Mouse (Mus musculus) MEL (cell line): ENCODE data around the gene Chrne. TPM values are rescaled to one million over a fixed set of nuclear protein-coding genes. Genes with fewer than 3 reads are reported as not detected.
A peak's percentile ranks its signal among the peaks of the same experiment; 100 is the strongest.

Experiments used
- DNase-seq: peaks from one replicate; pipeline ENCODE4 v3.0.0; 2011; ENCODE audit warnings: low read depth, low spot score
- H3K27ac ChIP-seq: 2 replicates; pipeline ENCODE4 v1.5.1; 2012; ENCODE audit warnings: low read depth, mild to moderate bottlenecking, control low read depth, low read length, moderate library complexity; ENCODE audit not compliant: control insufficient read depth
- H3K27me3 ChIP-seq, 2 experiments: fragments of 150-350 bp in 1 of 2; sonication (generic) in 1 of 2; 2 replicates each; pipeline ENCODE4 v1.6.1; 2012; ENCODE audit warnings: low read length in 2 of 2, mild to moderate bottlenecking in 2 of 2, improper control_type of control experiment in 1 of 2, moderate library complexity in 1 of 2; ENCODE audit not compliant: insufficient read depth in 2 of 2, control insufficient read depth in 1 of 2
- H3K36me3 ChIP-seq, 2 experiments: 2 replicates each; pipeline ENCODE4 v1.6.1; 2012 to 2014; ENCODE audit warnings: low read length in 2 of 2, improper control_type of control experiment in 1 of 2, inconsistent platforms in 1 of 2, mild to moderate bottlenecking in 1 of 2; ENCODE audit not compliant: insufficient read depth in 2 of 2, control insufficient read depth in 1 of 2
- H3K4me1 ChIP-seq, 2 experiments: fragments of 150-350 bp in 1 of 2; sonication (generic) in 1 of 2; 2 replicates each; pipeline ENCODE4 v1.6.1; 2012; ENCODE audit warnings: low read length in 2 of 2, improper control_type of control experiment in 1 of 2, mild to moderate bottlenecking in 1 of 2; ENCODE audit not compliant: insufficient read depth in 2 of 2, control insufficient read depth in 1 of 2
- H3K4me3 ChIP-seq, 2 experiments: fragments of 150-350 bp in 1 of 2; sonication (generic) in 1 of 2; 2 replicates each; pipeline ENCODE4 v1.5.1; 2012; ENCODE audit warnings: low read depth in 2 of 2, low read length in 2 of 2, mild to moderate bottlenecking in 2 of 2, moderate library complexity in 2 of 2, control low read depth in 1 of 2, improper control_type of control experiment in 1 of 2; ENCODE audit not compliant: control insufficient read depth in 1 of 2, insufficient read depth in 1 of 2
- H3K79me2 ChIP-seq: 2 replicates; pipeline ENCODE4 v1.6.1; 2012; ENCODE audit warnings: mild to moderate bottlenecking, low read length, moderate library complexity; ENCODE audit not compliant: control insufficient read depth, poor library complexity, insufficient read depth
- H3K9ac ChIP-seq: 2 replicates; pipeline ENCODE4 v1.6.1; 2012; ENCODE audit warnings: low read depth, mild to moderate bottlenecking, control low read depth, low read length, moderate library complexity; ENCODE audit not compliant: control insufficient read depth, poor library complexity, severe bottlenecking
- H3K9me3 ChIP-seq: fragments of 150-350 bp; sonication (generic); replicated peaks from 2 replicates; pipeline ENCODE4 v1.6.1; 2012; ENCODE audit warnings: mild to moderate bottlenecking, low read length, improper control_type of control experiment, moderate library complexity; ENCODE audit not compliant: insufficient read depth
- BHLHE40 ChIP-seq: IDR thresholded peaks from 2 replicates; pipeline ENCODE4 v1.6.1; 2012; ENCODE audit warnings: low read depth, mild to moderate bottlenecking, inconsistent platforms, low read length, improper control_type of control experiment, borderline replicate concordance
- CHD1 ChIP-seq: IDR thresholded peaks from 2 replicates; pipeline ENCODE4 v1.6.1; 2012; ENCODE audit warnings: low read depth, mild to moderate bottlenecking, inconsistent platforms, low read length, improper control_type of control experiment
- CTCF ChIP-seq, 3 experiments: IDR thresholded peaks in 2 of 3; conservative IDR thresholded peaks in 1 of 3; 2 replicates each; pipeline ENCODE4 v1.5.1; 2011 to 2012; ENCODE audit warnings: low read length in 3 of 3, low read depth in 2 of 3, mild to moderate bottlenecking in 2 of 3, improper control_type of control experiment in 1 of 3, inconsistent platforms in 1 of 3, mixed read lengths in 1 of 3, moderate library complexity in 1 of 3; ENCODE audit not compliant: control insufficient read depth in 1 of 3, insufficient read depth in 1 of 3, poor library complexity in 1 of 3, severe bottlenecking in 1 of 3
- E2F4 ChIP-seq: IDR thresholded peaks from 2 replicates; pipeline ENCODE4 v1.6.1; 2011; ENCODE audit warnings: low read depth, low read length, improper control_type of control experiment, borderline replicate concordance
- ELF1 ChIP-seq: IDR thresholded peaks from 2 replicates; pipeline ENCODE4 v1.6.1; 2014; ENCODE audit warnings: low read depth, mild to moderate bottlenecking, inconsistent platforms, low read length, improper control_type of control experiment, moderate library complexity
- HCFC1 ChIP-seq: IDR thresholded peaks from 2 replicates; pipeline ENCODE4 v1.6.1; 2012; ENCODE audit warnings: low read depth, mild to moderate bottlenecking, inconsistent platforms, low read length, improper control_type of control experiment, moderate library complexity
- JUND ChIP-seq: IDR thresholded peaks from 2 replicates; pipeline ENCODE4 v1.6.1; 2011; ENCODE audit warnings: low read depth, mild to moderate bottlenecking, improper control_type of control experiment, low read length
- KAT2A ChIP-seq: conservative IDR thresholded peaks from 2 replicates; pipeline ENCODE4 v1.6.1; 2012; ENCODE audit warnings: low read depth, low read length, improper control_type of control experiment, inconsistent platforms
- MEF2A ChIP-seq: IDR thresholded peaks from 2 replicates; pipeline ENCODE4 v1.6.1; 2014; ENCODE audit warnings: low read depth, mild to moderate bottlenecking, inconsistent platforms, low read length, improper control_type of control experiment; ENCODE audit not compliant: poor library complexity, insufficient replicate concordance, severe bottlenecking; ENCODE audit errors: extremely low read depth
- MXI1 ChIP-seq: IDR thresholded peaks from 2 replicates; pipeline ENCODE4 v1.6.1; 2011; ENCODE audit warnings: mild to moderate bottlenecking, low read depth, low read length, improper control_type of control experiment
- MYC ChIP-seq: IDR thresholded peaks from 2 replicates; pipeline ENCODE4 v1.6.1; 2011; ENCODE audit warnings: low read depth, mild to moderate bottlenecking, low read length, improper control_type of control experiment, moderate library complexity
- NELFE ChIP-seq: IDR thresholded peaks from 2 replicates; pipeline ENCODE4 v1.6.1; 2011; ENCODE audit warnings: low read depth, low read length, improper control_type of control experiment
- POLR2AphosphoS2 ChIP-seq: IDR thresholded peaks from 2 replicates; pipeline ENCODE4 v1.6.1; 2011; ENCODE audit warnings: low read length, improper control_type of control experiment
- POLR2AphosphoS5 ChIP-seq: IDR thresholded peaks from 2 replicates; pipeline ENCODE4 v1.6.1; 2012; ENCODE audit warnings: low read depth, borderline replicate concordance, mild to moderate bottlenecking, inconsistent platforms, low read length, moderate library complexity, mixed read lengths
- RAD21 ChIP-seq: IDR thresholded peaks from 2 replicates; pipeline ENCODE4 v1.6.1; 2011; ENCODE audit warnings: mild to moderate bottlenecking, low read depth, low read length, improper control_type of control experiment
- SIN3A ChIP-seq: IDR thresholded peaks from 2 replicates; pipeline ENCODE4 v1.6.1; 2012; ENCODE audit warnings: low read length, improper control_type of control experiment, inconsistent platforms
- SMC3 ChIP-seq: IDR thresholded peaks from 2 replicates; pipeline ENCODE4 v1.6.1; 2011; ENCODE audit warnings: low read depth, low read length, improper control_type of control experiment
- TBP ChIP-seq: IDR thresholded peaks from 2 replicates; pipeline ENCODE4 v1.8.0; 2011; ENCODE audit warnings: low read depth, low read length, improper control_type of control experiment
- TCF12 ChIP-seq: IDR thresholded peaks from 2 replicates; pipeline ENCODE4 v1.6.1; 2014; ENCODE audit warnings: low read depth, mild to moderate bottlenecking, inconsistent platforms, low read length, improper control_type of control experiment, moderate library complexity
- USF2 ChIP-seq, 2 experiments: IDR thresholded peaks; 2 replicates each; pipeline ENCODE4 v1.6.1; 2011 to 2012; ENCODE audit warnings: improper control_type of control experiment in 2 of 2, low read length in 2 of 2, borderline replicate concordance in 1 of 2, inconsistent platforms in 1 of 2, low read depth in 1 of 2, mild to moderate bottlenecking in 1 of 2; ENCODE audit not compliant: insufficient read depth in 1 of 2
- ZC3H11A ChIP-seq: IDR thresholded peaks from 2 replicates; pipeline ENCODE4 v1.6.1; 2012; ENCODE audit warnings: low read depth, mild to moderate bottlenecking, inconsistent platforms, low read length, improper control_type of control experiment
- ZMIZ1 ChIP-seq: IDR thresholded peaks from 2 replicates; pipeline ENCODE4 v1.6.1; 2012; ENCODE audit warnings: low read depth, mild to moderate bottlenecking, inconsistent platforms, low read length, improper control_type of control experiment, moderate library complexity
- ZNF384 ChIP-seq: IDR thresholded peaks from 2 replicates; pipeline ENCODE4 v1.6.1; 2012; ENCODE audit warnings: low read depth, mild to moderate bottlenecking, inconsistent platforms, low read length, improper control_type of control experiment
- polyA plus RNA-seq, 2 experiments: library from polyadenylated mRNA; stranded (reverse) in 1 of 2; unstranded in 1 of 2; fragments of >175 nt in 1 of 2; fragments of >200 nt in 1 of 2; gene quantifications; 2 replicates each; pipeline versions ENCODE4 v1.2.1 to v1.2.4; 2012; ENCODE audit warnings: low replicate concordance in 2 of 2, low read depth in 1 of 2; ENCODE audit not compliant: insufficient read length in 2 of 2, insufficient read depth in 1 of 2, missing spikeins in 1 of 2
- total RNA-seq: library from RNA; depleted of rRNA; stranded (reverse); fragments of 300-350 nt; gene quantifications from 2 replicates; pipeline ENCODE4 v1.2.3, GENCODE M21; 2012

Gene Chrne
- total and polyA plus RNA-seq, 3 experiments: 0.33 to 0.54 TPM; not detected in 1

GRCm38 (mm10) chr11:70630129-70630528, 11.1 kb upstream of the Chrne start:
- Histone ChIP-seq H3K9ac (peak overlapping the region; percentile 63), H3K4me1 (peaks cover 0 to 8% of the 10 kb centered on the region in 2 experiments; a peak in 2 of 4 replicates), H3K9me3 (no peaks in the 10 kb centered on the region)
- TF ChIP-seq TBP (no peak), SMC3 (0 out of 2 replicates have a peak, but pooled peaks have one; percentile 19)
- TF ChIP-seq, all 39 proteins: peak for 1
- DNase-seq: peak; percentile 67
- Histone ChIP-seq H3K79me2 (no peaks in the 10 kb centered on the region), H3K27me3 (no peaks in the 10 kb centered on the region), H3K27ac (no peak overlapping the region), H3K36me3 (peaks cover 0 to 2% of the 10 kb centered on the region in 2 experiments; a peak in 1 of 4 replicates), H3K4me3 (peak overlapping the region; percentile 34 to 39; a peak in 3 of 4 replicates)

- no peaks in the 10 kb centered on the region for H3K79me2 ChIP-seq
- TF ChIP-seq SMC3: peak; percentile 99
- peak; percentile 48 to 94 (median 51) for TF ChIP-seq CTCF (IDR thresholded peaks at IDR 0.05 in 2 of 3, conservative IDR thresholded peaks at IDR 0.05 in 1 of 3; ENCODE audit: control insufficient read depth in 1 of 3, insufficient read depth in 1 of 3, low read depth in 2 of 3, low read length in 3 of 3, poor library complexity in 1 of 3, severe bottlenecking in 1 of 3)
- no peak for TF ChIP-seq NELFE
- TF ChIP-seq POLR2AphosphoS2: no peak
- TF ChIP-seq CHD1: no peak
- TF ChIP-seq BHLHE40: no peak
- TF ChIP-seq ZC3H11A: peak; percentile 98
- TF ChIP-seq MYC: 0 out of 2 replicates have a peak, but pooled peaks have one; percentile 43
- no peak for TF ChIP-seq ZMIZ1
- no peak for TF ChIP-seq POLR2AphosphoS5
- TF ChIP-seq ELF1: no peak
- no peak for TF ChIP-seq MXI1
- TF ChIP-seq HCFC1: no peak; the same call in 1 of the 2 replicates
- TF ChIP-seq E2F4: no peak
- no peak for TF ChIP-seq MEF2A
- TF ChIP-seq JUND: no peak
- TF ChIP-seq RAD21: peak; percentile 94
- peak; percentile 64 for TF ChIP-seq SIN3A
- 0 out of 2 replicates have a peak, but pooled peaks have one; percentile 45 for TF ChIP-seq ZNF384
- TF ChIP-seq USF2 (IDR thresholded peaks at IDR 0.05; ENCODE audit: borderline replicate concordance in 1 of 2, insufficient read depth in 1 of 2, low read depth in 1 of 2, low read length in 2 of 2): no peak
- TF ChIP-seq KAT2A: no peak
- TF ChIP-seq TCF12: no peak
- TF ChIP-seq, all 39 proteins: peak for 7
- DNase-seq: peak; percentile 87
These were observed 10.5 kb upstream of the Chrne start for GRCm38 (mm10) chr11:70629557-70629956.

More at GRCm38 (mm10) chr11:70629557-70629956, 10.5 kb upstream of the Chrne start:
- Histone ChIP-seq H3K9ac (no peak overlapping the region), H3K4me1 (peaks cover 0 to 8% of the 10 kb centered on the region in 2 experiments; a peak in 2 of 4 replicates), H3K27me3 (no peaks in the 10 kb centered on the region), H3K36me3 (peaks cover 0 to 2% of the 10 kb centered on the region in 2 experiments; a peak in 1 of 4 replicates), H3K4me3 (peak overlapping the region in 1 of 2 experiments; percentile 34; a peak in 1 of 4 replicates), H3K27ac (no peak overlapping the region), H3K9me3 (no peaks in the 10 kb centered on the region)
